Mouse (Mus musculus): ENCODE data around the gene Por. TPM values are rescaled to one million over a fixed set of nuclear protein-coding genes. Genes with fewer than 3 reads are reported as not detected.

Por gene
- polyA plus RNA-seq, 1 experiment from 2014 or later = 127 TPM

DNA sequence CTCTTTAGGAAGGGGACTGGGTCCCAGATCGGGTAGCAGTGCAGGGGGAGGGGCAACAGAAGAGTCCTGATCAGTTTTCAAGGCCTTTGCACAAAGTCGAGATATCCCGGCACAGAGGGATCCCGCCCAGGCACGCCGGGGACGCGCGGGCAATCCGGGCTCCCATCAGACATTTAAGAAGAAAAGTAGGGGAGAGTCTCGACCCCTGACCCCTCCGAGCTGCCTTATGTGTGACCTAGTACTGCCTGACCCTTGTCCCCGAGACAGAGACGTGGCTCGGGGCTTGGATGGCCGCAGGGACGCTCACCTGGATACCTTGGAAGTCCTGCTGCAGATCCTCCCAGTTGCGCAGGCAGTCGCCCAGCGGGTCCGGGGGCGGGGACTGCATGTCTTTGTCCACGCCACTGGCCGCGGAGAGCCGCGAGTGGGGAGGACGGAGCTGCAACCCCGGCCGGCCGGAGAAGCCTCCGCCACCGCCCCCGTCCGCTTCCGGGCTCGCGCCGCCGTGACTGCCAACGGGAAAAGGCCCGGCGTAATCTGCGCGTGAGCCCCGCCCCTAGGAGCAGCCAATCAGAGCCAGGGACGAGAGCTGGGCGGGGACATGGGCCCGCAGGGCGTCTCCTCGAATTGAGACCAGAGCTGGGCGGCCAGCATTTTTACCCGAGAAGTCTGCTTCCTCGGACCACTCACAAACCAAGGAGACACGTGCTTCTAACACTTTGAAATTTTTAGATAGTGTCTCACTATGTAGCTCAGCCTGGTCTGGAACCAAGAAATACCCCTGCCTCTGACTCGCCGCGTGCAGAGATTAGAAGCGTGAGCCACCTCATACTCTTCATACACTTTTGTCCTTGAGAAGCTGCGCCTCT lies 74.1 kb downstream of the Por start, which contains the start of gene Tmem120a:
TSS of gene Tmem120a (minus strand) at position 708 of the 869 bp plus-strand sequence.
- Histone ChIP-seq H3K27ac (ENCODE audit: low read length) (peak within 1 kb of the TSS; percentile 32; the same call in 1 of the 2 replicates), H3K4me3 (ENCODE audit: low read depth, low read length) (peak within 1 kb of the TSS; percentile 86), H3K9me3 (replicated peaks; ENCODE audit: control insufficient read depth, low read length, poor library complexity, severe bottlenecking) (no peaks in the 10 kb centered on the region; the same call in 1 of the 2 replicates), H3K9ac (ENCODE audit: low read depth, low read length) (peak within 1 kb of the TSS; percentile 79), H3K27me3 (ENCODE audit: control insufficient read depth, insufficient read depth, low read depth, low read length) (no peaks in the 10 kb centered on the region), H3K4me2 (ENCODE audit: low read length) (peak within 1 kb of the TSS; percentile 93), H3K4me1 (ENCODE audit: control insufficient read depth, insufficient read depth, low read length) (peaks cover 10% of the 10 kb centered on the region), H3K36me3 (ENCODE audit: control insufficient read depth, insufficient read depth, low read length) (0 out of 2 replicates have a peak, but pooled peaks cover 11% of the 10 kb centered on the region)
- peak; percentile 95 for ATAC-seq
- WGBS = under 1% methylated on average over 57 of the region's 60 CpGs

GRCm38 (mm10) chr5:135744742-135745141 lies 74.9 kb downstream of the Por start:
- 26% methylated on average over 12 of the region's 12 CpGs for WGBS
- H3K9ac ChIP-seq (ENCODE audit: low read depth, low read length) = peak overlapping the region; percentile 79
- no peak overlapping the region; the same call in 1 of the 2 replicates for H3K27ac ChIP-seq (ENCODE audit: low read length)
- H3K36me3 ChIP-seq (ENCODE audit: control insufficient read depth, insufficient read depth, low read length) = 0 out of 2 replicates have a peak, but pooled peaks cover 8% of the 10 kb centered on the region
- no peak for ATAC-seq
- peak overlapping the region; percentile 86 for H3K4me3 ChIP-seq (ENCODE audit: low read depth, low read length)
- no peaks in the 10 kb centered on the region; the same call in 1 of the 2 replicates for H3K9me3 ChIP-seq (replicated peaks; ENCODE audit: control insufficient read depth, low read length, poor library complexity, severe bottlenecking)
- H3K27me3 ChIP-seq (ENCODE audit: control insufficient read depth, insufficient read depth, low read depth, low read length) = no peaks in the 10 kb centered on the region
- peak overlapping the region; percentile 93 for H3K4me2 ChIP-seq (ENCODE audit: low read length)
- H3K4me1 ChIP-seq (ENCODE audit: control insufficient read depth, insufficient read depth, low read length) = peaks cover 10% of the 10 kb centered on the region

- no peaks in the 10 kb centered on the region for H3K36me3 ChIP-seq (ENCODE audit: control insufficient read depth, insufficient read depth, low read length)
- WGBS = 88% methylated on average over 1 of the region's 1 CpGs
- H3K27ac ChIP-seq (ENCODE audit: low read length) = no peak overlapping the region
- ATAC-seq = no peak
- H3K4me2 ChIP-seq (ENCODE audit: low read length) = no peak overlapping the region
- H3K4me1 ChIP-seq (ENCODE audit: control insufficient read depth, insufficient read depth, low read length) = no peaks in the 10 kb centered on the region
- H3K27me3 ChIP-seq (ENCODE audit: control insufficient read depth, insufficient read depth, low read depth, low read length) = no peaks in the 10 kb centered on the region
- H3K9me3 ChIP-seq (replicated peaks; ENCODE audit: control insufficient read depth, low read length, poor library complexity, severe bottlenecking) = no peaks in the 10 kb centered on the region; the same call in 1 of the 2 replicates
- H3K9ac ChIP-seq (ENCODE audit: low read depth, low read length) = no peak overlapping the region
- H3K4me3 ChIP-seq (ENCODE audit: low read depth, low read length) = no peak overlapping the region
These were observed 81.2 kb downstream of the Por start for GRCm38 (mm10) chr5:135751041-135751440.

DNA sequence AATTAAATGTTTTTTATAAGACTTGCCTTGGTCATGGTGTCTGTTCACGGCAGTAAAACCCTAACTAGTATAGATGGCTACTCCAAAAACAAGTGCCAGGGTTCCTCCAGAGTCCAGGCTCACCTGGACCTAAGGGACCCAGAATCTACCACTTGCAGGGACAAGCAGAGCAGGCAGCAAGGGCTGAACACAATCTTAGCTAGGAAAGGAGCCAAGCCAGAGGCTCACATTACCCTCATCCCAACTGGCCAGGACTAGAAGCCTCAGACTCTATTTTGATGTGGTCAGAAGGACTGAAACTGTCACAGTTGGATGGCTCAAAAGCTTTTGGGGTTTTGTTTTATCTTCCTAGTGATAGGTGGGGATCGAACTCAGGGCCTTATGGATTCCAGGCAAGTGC lies 81.8 kb downstream of the Por start:
- Histone ChIP-seq H3K27ac (ENCODE audit: low read length) (no peak overlapping the region), H3K27me3 (ENCODE audit: control insufficient read depth, insufficient read depth, low read depth, low read length) (no peaks in the 10 kb centered on the region), H3K4me2 (ENCODE audit: low read length) (no peak overlapping the region), H3K9me3 (replicated peaks; ENCODE audit: control insufficient read depth, low read length, poor library complexity, severe bottlenecking) (no peaks in the 10 kb centered on the region; the same call in 1 of the 2 replicates), H3K4me3 (ENCODE audit: low read depth, low read length) (no peak overlapping the region), H3K36me3 (ENCODE audit: control insufficient read depth, insufficient read depth, low read length) (no peaks in the 10 kb centered on the region), H3K4me1 (ENCODE audit: control insufficient read depth, insufficient read depth, low read length) (no peaks in the 10 kb centered on the region), H3K9ac (ENCODE audit: low read depth, low read length) (no peak overlapping the region)
- ATAC-seq = no peak
- WGBS = 83% methylated on average over 2 of the region's 2 CpGs

GRCm38 (mm10) chr5:135761881-135762280 lies 92.0 kb downstream of the Por start:
- no peaks in the 10 kb centered on the region for H3K27me3 ChIP-seq (ENCODE audit: control insufficient read depth, insufficient read depth, low read depth, low read length)
- ATAC-seq = no peak
- no peak overlapping the region for H3K27ac ChIP-seq (ENCODE audit: low read length)
- 83% methylated on average over 3 of the region's 3 CpGs for WGBS
- no peak overlapping the region for H3K4me3 ChIP-seq (ENCODE audit: low read depth, low read length)
- H3K9me3 ChIP-seq (replicated peaks; ENCODE audit: control insufficient read depth, low read length, poor library complexity, severe bottlenecking) = no peaks in the 10 kb centered on the region
- no peaks in the 10 kb centered on the region for H3K4me1 ChIP-seq (ENCODE audit: control insufficient read depth, insufficient read depth, low read length)
- H3K36me3 ChIP-seq (ENCODE audit: control insufficient read depth, insufficient read depth, low read length) = no peaks in the 10 kb centered on the region
- H3K9ac ChIP-seq (ENCODE audit: low read depth, low read length) = no peak overlapping the region
- H3K4me2 ChIP-seq (ENCODE audit: low read length) = no peak overlapping the region

- no peak overlapping the region for H3K4me3 ChIP-seq (ENCODE audit: low read depth, low read length)
- WGBS = 5% methylated on average over 7 of the region's 7 CpGs
- H3K27ac ChIP-seq (ENCODE audit: low read length) = no peak overlapping the region
- no peaks in the 10 kb centered on the region for H3K4me1 ChIP-seq (ENCODE audit: control insufficient read depth, insufficient read depth, low read length)
- no peaks in the 10 kb centered on the region for H3K36me3 ChIP-seq (ENCODE audit: control insufficient read depth, insufficient read depth, low read length)
- no peak overlapping the region for H3K4me2 ChIP-seq (ENCODE audit: low read length)
- no peaks in the 10 kb centered on the region for H3K9me3 ChIP-seq (replicated peaks; ENCODE audit: control insufficient read depth, low read length, poor library complexity, severe bottlenecking)
- no peak overlapping the region for H3K9ac ChIP-seq (ENCODE audit: low read depth, low read length)
- no peaks in the 10 kb centered on the region for H3K27me3 ChIP-seq (ENCODE audit: control insufficient read depth, insufficient read depth, low read depth, low read length)
- ATAC-seq = no peak
These were observed 93.7 kb downstream of the Por start for GRCm38 (mm10) chr5:135763526-135763925.

- Histone ChIP-seq H3K27ac (ENCODE audit: low read length) (no peak overlapping the region), H3K9me3 (replicated peaks; ENCODE audit: control insufficient read depth, low read length, poor library complexity, severe bottlenecking) (no peaks in the 10 kb centered on the region), H3K27me3 (ENCODE audit: control insufficient read depth, insufficient read depth, low read depth, low read length) (no peaks in the 10 kb centered on the region), H3K4me3 (ENCODE audit: low read depth, low read length) (no peak overlapping the region), H3K9ac (ENCODE audit: low read depth, low read length) (no peak overlapping the region), H3K4me1 (ENCODE audit: control insufficient read depth, insufficient read depth, low read length) (no peaks in the 10 kb centered on the region), H3K36me3 (ENCODE audit: control insufficient read depth, insufficient read depth, low read length) (no peaks in the 10 kb centered on the region), H3K4me2 (ENCODE audit: low read length) (no peak overlapping the region)
- WGBS = 73% methylated on average over 3 of the region's 3 CpGs
- no peak for ATAC-seq
These were observed 95.1 kb downstream of the Por start for GRCm38 (mm10) chr5:135764971-135765370.

DNA sequence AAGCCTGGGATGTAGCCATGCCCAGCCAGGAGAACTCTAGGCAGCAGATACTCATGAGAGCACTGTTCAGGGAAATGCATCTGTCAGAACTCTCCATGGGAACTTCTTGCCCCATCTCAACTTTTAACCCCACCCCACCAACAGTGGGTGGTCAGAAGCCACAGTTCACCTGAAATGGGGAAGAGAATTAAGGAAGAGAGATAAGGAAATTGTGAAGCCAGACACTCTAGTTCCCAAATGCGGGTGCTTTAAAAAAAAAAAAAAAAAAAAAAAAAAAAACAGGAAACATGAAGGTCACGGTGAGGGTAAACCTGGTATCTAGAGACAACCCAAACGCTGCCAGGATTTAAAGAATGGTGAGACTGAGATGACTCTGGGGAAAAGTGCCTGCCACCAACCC lies 102.7 kb downstream of the Por start:
- 84% methylated on average over 3 of the region's 3 CpGs for WGBS
- Histone ChIP-seq H3K27me3 (ENCODE audit: control insufficient read depth, insufficient read depth, low read depth, low read length) (no peaks in the 10 kb centered on the region), H3K4me1 (ENCODE audit: control insufficient read depth, insufficient read depth, low read length) (peaks cover 4% of the 10 kb centered on the region), H3K9ac (ENCODE audit: low read depth, low read length) (no peak overlapping the region), H3K4me3 (ENCODE audit: low read depth, low read length) (no peak overlapping the region), H3K9me3 (replicated peaks; ENCODE audit: control insufficient read depth, low read length, poor library complexity, severe bottlenecking) (no peaks in the 10 kb centered on the region), H3K36me3 (ENCODE audit: control insufficient read depth, insufficient read depth, low read length) (no peaks in the 10 kb centered on the region), H3K4me2 (ENCODE audit: low read length) (no peak overlapping the region), H3K27ac (ENCODE audit: low read length) (no peak overlapping the region)
- no peak for ATAC-seq

DNA sequence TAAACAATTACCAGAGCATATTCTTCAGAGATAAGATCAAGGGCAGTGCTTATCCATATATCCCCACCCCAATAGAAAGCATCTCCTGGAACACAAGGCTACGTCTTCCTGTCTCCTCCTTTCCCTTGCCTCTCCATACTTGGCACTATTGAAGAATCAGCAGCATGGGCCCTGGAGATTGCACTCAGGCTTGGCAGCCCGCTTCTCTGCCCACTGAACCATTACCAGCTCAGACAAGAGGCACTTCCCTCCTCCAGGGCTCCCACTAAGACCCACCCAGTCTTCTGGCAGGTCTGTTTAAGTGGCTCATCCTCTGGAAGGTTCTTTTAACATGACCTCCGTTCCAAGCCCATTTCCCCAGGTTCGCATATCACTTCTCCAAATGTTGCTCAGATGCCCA lies 106.7 kb downstream of the Por start:
- H3K9ac ChIP-seq (ENCODE audit: low read depth, low read length) = no peak overlapping the region
- H3K4me3 ChIP-seq (ENCODE audit: low read depth, low read length) = no peak overlapping the region
- no peaks in the 10 kb centered on the region for H3K9me3 ChIP-seq (replicated peaks; ENCODE audit: control insufficient read depth, low read length, poor library complexity, severe bottlenecking)
- H3K27ac ChIP-seq (ENCODE audit: low read length) = no peak overlapping the region
- no peak for ATAC-seq
- no peak overlapping the region for H3K4me2 ChIP-seq (ENCODE audit: low read length)
- no peaks in the 10 kb centered on the region for H3K27me3 ChIP-seq (ENCODE audit: control insufficient read depth, insufficient read depth, low read depth, low read length)
- no peaks in the 10 kb centered on the region for H3K36me3 ChIP-seq (ENCODE audit: control insufficient read depth, insufficient read depth, low read length)
- peaks cover 25% of the 10 kb centered on the region for H3K4me1 ChIP-seq (ENCODE audit: control insufficient read depth, insufficient read depth, low read length)
- 88% methylated on average over 4 of the region's 4 CpGs for WGBS

All from midbrain, embryonic 16.5 days (tissue).